Mouse (Mus musculus) skeletal muscle tissue, adult 2 months (tissue): Measurements from ENCODE around the gene Dpp3.

Experiments
- DNase-seq: peaks from one replicate; pipeline ENCODE4 v3.0.0-alpha.2; 2012; ENCODE audit warnings: low read depth, low spot score

Dpp3 gene

GRCm38 (mm10) chr19:4896780-4897520, 31.1 kb downstream of the Dpp3 start:
- DNase-seq: no peak

GRCm38 (mm10) chr19:4891798-4892197, 36.3 kb downstream of the Dpp3 start:
- no peak for DNase-seq

GRCm38 (mm10) chr19:4889791-4890190, 38.3 kb downstream of the Dpp3 start:
- DNase-seq: no peak

GRCm38 (mm10) chr19:4883961-4884360, 44.1 kb downstream of the Dpp3 start:
- no peak for DNase-seq

GRCm38 (mm10) chr19:4879324-4879703, 48.8 kb downstream of the Dpp3 start:
- DNase-seq: no peak

- DNase-seq: peak; percentile 97
Measured at GRCm38 (mm10) chr19:4878405-4879323, 49.4 kb downstream of the Dpp3 start, which contains the start of gene Zdhhc24. Gene Zdhhc24 (plus strand): TSS chr19:4878668.

- peak; percentile 93 for DNase-seq
Measured at GRCm38 (mm10) chr19:4877785-4878184, 50.3 kb downstream of the Dpp3 start, which contains the start of gene Actn3. Gene Actn3 (minus strand): TSS chr19:4877909.

- DNase-seq: peak; percentile 93
Measured at GRCm38 (mm10) chr19:4876755-4877154, 51.3 kb downstream of the Dpp3 start.

GRCm38 (mm10) chr19:4876241-4876640, 51.8 kb downstream of the Dpp3 start:
- peak; percentile 90 for DNase-seq

GRCm38 (mm10) chr19:4874613-4875012, 53.5 kb downstream of the Dpp3 start:
- DNase-seq: peak; percentile 73

- DNase-seq: peak; percentile 77
Measured at GRCm38 (mm10) chr19:4865147-4865546, 62.9 kb downstream of the Dpp3 start.

- no peak for DNase-seq
Measured at GRCm38 (mm10) chr19:4863048-4863447, 65.0 kb downstream of the Dpp3 start.

- DNase-seq: no peak
Measured at GRCm38 (mm10) chr19:4859081-4859480, 69.0 kb downstream of the Dpp3 start.
